Mouse (Mus musculus): ENCODE results near the gene Lcor. TPM values are rescaled to one million over a fixed set of nuclear protein-coding genes. Genes with fewer than 3 reads are reported as not detected.

Gene Lcor
- polyA plus RNA-seq (2012; rRNA removed): 4.9 and 5.0 TPM in 2 replicates

DNA sequence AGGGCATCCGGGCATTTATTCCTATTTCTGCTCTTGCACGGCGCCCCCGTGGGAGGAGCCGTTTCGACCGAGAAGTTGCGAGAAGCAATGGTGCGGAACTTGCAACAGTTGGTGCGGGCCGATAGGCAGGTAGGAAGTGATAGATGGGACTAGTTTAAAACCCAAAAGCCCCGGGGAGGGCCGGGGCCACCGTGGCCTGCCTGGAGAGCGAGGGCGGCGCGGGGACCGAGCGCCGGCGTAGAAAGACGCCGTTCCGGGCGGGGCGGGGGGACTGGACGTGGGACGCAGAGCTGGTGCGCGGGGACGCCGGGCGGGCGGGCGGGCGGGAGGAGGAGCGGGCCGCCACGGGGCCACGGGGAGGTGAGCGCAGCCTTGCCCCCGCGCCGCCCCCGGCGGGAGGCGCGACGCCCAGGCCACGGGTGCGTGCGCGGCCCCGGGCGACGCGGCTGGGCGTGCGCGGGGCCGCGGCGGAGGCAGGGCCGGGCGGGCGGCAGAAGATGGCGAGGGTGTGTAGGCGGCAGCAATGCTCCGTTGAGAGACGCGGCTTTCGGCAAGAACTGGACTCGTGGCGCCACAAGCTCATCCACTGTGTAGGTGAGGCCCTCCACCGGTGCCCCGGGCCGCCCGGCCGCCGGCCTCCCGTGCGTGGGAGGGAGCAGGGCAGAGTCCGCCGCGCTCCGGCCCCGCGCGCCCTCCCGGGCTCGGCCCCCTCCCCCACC is at the start of gene Lcor:
Gene Lcor, plus strand, starts transcription at position 448 of the 719 bp plus-strand sequence.

DNA sequence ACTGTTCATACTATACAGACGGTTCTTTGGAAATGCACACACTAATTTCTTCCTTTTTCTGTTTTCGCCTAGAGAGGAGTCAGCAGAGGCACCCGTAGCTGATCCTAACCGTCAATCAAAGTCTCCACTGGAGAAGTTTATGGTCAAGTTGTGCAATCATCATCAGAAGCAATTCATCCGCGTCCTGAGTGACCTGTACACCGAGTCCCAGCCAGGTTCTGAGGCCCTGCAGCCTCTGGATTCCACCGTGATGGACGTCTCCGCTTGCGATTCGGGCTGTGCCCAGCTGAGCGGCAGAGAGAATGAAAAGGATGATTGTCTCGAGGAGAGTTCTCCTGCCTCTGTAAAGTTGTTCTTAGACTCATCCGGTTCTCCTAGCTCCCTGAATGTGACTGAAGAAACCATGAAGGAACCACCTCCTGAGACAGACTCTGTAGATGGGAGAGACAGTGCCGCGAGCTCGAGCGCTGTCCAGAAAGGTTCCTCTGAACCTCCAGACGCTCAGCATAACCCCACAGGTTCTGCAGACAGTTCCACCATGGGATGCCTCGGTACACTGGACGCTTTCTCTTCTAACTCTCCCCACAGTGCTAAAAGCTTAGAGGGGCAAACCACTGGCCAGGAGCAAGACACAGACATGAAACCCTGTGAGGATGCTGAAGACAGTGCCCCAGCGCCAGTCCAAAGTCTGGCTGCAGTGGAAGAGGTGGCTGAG is 99.4 kb downstream of the Lcor start, which contains the start of gene Gm340:
Gene Gm340, plus strand, starts transcription at position 665 of the 715 bp plus-strand sequence.

Other genes with a start within 250 kb of the Lcor start
- 91.0 and 101 TPM in 2 replicates for gene Tm9sf3, start 218.6 kb upstream of the Lcor start, polyA plus RNA-seq (2012; rRNA removed)
- 1.1 and 1.2 TPM in 2 replicates for gene Pik3ap1, start 97.5 kb upstream of the Lcor start, polyA plus RNA-seq (2012; rRNA removed)
- 2.0 and 2.3 TPM in 2 replicates for gene Gm340, start 99.7 kb downstream of the Lcor start, polyA plus RNA-seq (2012; rRNA removed)

Data from central nervous system, embryonic 18 days (tissue).